Mouse (Mus musculus): ENCODE data around the gene Mpp1. TPM values are rescaled to one million over a fixed set of nuclear protein-coding genes. Genes with fewer than 3 reads are reported as not detected.
"Not testable (repeated sequence)": the region's sequence is repeated elsewhere in the genome, so short reads cannot be mapped to it uniquely, and the experiment has no call there.

Gene Mpp1
- 33.2 and 38.9 TPM in 2 replicates for polyA plus RNA-seq (2016; fragmentation: Nextera tagmentation; extraction: Ambion mirVana)

DNA sequence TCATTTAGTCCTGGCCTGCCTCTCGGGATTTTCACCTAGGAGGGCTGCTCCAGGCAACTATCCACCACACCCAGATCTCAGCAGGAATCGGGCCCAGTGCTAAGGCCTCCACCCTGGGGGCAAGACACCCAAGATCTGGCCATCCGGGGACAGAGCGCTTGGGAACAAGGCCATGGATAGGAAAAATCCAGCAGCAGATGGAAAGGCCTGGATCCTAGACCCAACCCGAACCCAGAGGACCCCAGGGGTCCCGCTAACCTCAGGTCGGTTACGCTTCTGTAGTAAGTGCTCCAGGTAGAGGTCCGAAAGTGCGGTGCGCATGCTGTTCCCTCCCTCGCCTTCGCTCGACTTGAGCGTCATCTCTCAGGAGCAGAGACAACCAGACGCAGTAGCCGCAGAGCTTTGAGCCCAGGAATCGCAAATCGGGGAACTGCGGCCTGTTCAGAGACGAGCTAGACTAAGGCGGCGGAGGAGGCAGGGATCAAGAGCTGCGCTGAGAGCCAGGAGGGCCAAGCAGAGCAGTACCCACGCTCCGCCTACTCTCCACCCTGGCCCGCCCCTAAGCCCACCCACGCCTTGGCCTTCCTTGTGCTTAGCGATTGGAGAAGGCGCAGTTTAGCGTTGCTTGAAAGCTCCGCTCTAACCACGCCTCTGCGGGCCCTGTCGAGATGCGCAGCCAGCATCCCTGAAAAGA is at the start of gene Mpp1:
Gene Mpp1 (minus strand): TSS at position 550 of the 694 bp plus-strand sequence.
- Histone ChIP-seq H3K27ac (peak within 1 kb of the TSS; percentile 41; the same call in 1 of the 2 replicates), H3K4me3 (replicated peaks) (peak within 1 kb of the TSS; percentile 49), H3K4me1 (replicated peaks) (no peaks in the 10 kb centered on the region), H3K4me2 (peak within 1 kb of the TSS; percentile 54), H3K36me3 (no peaks in the 10 kb centered on the region; the same call in 1 of the 2 replicates), H3K9me3 (no peaks in the 10 kb centered on the region), H3K9ac (replicated peaks) (peak within 1 kb of the TSS; percentile 58), H3K27me3 (no peaks in the 10 kb centered on the region)
- ATAC-seq (ENCODE audit: insufficient number of reproducible peaks, insufficient read depth, low FRiP score, low TSS enrichment, low read depth) = peak; percentile 99
- WGBS = 13% methylated on average over 36 of the region's 36 CpGs

DNA sequence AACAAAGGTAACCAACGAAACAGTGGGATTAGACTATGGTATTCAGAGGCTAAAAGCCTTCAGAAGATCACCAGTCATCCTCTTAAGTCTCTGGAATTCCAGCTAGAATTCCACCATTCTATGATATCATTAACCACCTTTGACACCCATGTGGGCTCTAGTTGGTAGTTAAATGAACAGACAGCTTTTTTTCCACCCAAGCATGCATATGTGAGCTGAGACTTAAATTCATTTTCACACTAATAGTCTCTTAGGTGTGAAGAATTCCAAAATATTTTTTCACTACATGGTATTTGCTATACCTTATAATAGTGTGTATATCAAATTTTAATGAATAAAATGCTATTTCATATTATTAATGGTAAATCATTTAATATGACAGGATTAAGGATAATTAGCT is 32.9 kb upstream of the Mpp1 start, which contains the start of gene Smim9:
Gene Smim9 (minus strand): TSS at position 101 of the 400 bp plus-strand sequence.
- Histone ChIP-seq H3K4me2 (no peak within 1 kb of the TSS), H3K9ac (replicated peaks) (no peak within 1 kb of the TSS), H3K36me3 (no peaks in the 10 kb centered on the region), H3K27me3 (no peaks in the 10 kb centered on the region), H3K4me3 (replicated peaks) (no peak within 1 kb of the TSS), H3K9me3 (no peaks in the 10 kb centered on the region), H3K27ac (no peak within 1 kb of the TSS), H3K4me1 (replicated peaks) (no peaks in the 10 kb centered on the region)
- ATAC-seq (ENCODE audit: insufficient number of reproducible peaks, insufficient read depth, low FRiP score, low TSS enrichment, low read depth) = no peak
- 80% methylated on average over 1 of the region's 1 CpGs for WGBS

DNA sequence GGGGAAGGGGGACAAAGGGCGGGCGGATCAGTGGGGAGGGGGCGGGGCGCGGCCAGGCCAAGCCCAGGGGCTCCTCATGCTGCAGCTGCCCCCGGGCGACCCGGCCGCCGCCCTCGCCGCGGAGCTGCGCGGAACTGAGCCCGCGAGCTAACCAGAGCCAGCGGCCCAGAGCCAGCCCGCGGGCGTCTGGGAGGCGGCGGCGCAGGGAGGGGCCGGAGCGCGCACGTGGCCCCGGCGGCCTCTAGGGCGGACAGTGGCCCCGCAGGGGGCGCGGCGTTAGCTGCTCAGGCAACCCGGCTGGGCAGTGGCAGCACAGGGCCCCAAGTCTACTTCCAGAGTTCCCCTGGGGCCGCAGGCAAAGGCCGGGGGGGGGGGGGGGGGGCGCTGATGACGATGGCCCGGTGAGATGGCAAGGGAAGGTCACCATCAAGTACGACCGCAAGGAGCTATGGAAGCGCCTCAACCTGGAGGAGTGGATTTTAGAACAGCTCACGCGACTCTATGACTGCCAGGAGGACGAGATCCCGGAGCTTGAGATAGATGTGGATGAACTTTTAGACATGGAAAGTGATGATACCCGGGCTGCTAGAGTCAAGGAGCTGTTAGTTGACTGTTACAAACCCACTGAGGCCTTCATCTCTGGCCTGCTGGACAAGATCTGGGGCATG is 24.9 kb upstream of the Mpp1 start:
- Histone ChIP-seq H3K9me3 (no peaks in the 10 kb centered on the region), H3K36me3 (no peaks in the 10 kb centered on the region), H3K4me2 (peak overlapping the region; percentile 58), H3K4me1 (replicated peaks) (no peaks in the 10 kb centered on the region), H3K27me3 (no peaks in the 10 kb centered on the region), H3K4me3 (replicated peaks) (peak overlapping the region; percentile 46), H3K9ac (replicated peaks) (peak overlapping the region; percentile 52), H3K27ac (no peak overlapping the region)
- WGBS = 15% methylated on average over 24 of the region's 49 CpGs
- ATAC-seq (ENCODE audit: insufficient number of reproducible peaks, insufficient read depth, low FRiP score, low TSS enrichment, low read depth) = no peak; the same call in 1 of the 2 replicates

DNA sequence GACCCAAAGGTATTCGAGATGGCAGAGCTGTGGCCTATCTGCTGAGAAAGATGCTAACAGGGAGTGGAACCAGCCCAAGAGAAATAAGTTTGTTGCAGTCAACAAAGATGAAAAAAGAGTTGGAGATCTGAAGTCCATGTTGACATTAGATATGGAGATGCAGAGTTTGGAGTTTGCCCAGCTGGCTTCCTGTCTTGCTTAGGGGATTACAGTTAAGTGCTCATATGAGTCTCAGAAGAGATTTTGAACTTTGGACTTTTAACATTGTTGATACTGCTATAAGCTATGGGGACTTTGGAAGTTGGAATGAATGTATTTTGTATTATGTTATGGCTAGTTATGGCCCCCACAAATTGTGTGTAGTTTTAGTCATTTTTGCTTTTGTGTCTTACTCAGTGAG is 21.4 kb upstream of the Mpp1 start:
- Histone ChIP-seq H3K9ac (replicated peaks) (no peak overlapping the region), H3K4me3 (replicated peaks) (no peak overlapping the region), H3K27ac (no peak overlapping the region), H3K4me2 (no peak overlapping the region), H3K4me1 (replicated peaks) (no peaks in the 10 kb centered on the region), H3K9me3 (no peaks in the 10 kb centered on the region), H3K36me3 (no peaks in the 10 kb centered on the region), H3K27me3 (no peaks in the 10 kb centered on the region)
- WGBS = 68% methylated on average over 1 of the region's 1 CpGs
- no peak for ATAC-seq (ENCODE audit: insufficient number of reproducible peaks, insufficient read depth, low FRiP score, low TSS enrichment, low read depth)

DNA sequence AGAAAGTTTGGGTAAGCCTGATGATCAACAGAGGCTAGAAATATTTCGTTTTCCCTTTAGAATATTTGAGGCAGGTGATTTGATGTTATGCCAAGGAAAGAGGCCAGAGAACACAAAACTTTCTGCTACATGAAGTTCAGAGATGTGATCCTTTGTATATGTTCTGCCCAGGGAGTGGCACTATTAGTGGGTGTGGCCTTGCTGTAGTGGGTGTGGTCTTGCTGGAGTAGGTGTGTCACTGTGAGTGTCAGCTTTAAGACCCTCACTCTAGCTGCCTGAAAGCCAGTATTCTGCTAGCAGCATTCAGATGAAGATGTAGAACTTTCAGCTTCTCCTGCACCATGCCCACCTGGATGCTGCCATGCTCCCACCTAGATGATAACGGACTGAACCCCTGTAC is 19.5 kb upstream of the Mpp1 start:
- Histone ChIP-seq H3K27me3 (no peaks in the 10 kb centered on the region), H3K4me3 (replicated peaks) (no peak overlapping the region), H3K4me1 (replicated peaks) (no peaks in the 10 kb centered on the region), H3K36me3 (no peaks in the 10 kb centered on the region), H3K9me3 (no peaks in the 10 kb centered on the region), H3K9ac (replicated peaks) (no peak overlapping the region), H3K27ac (no peak overlapping the region), H3K4me2 (no peak overlapping the region)
- no peak for ATAC-seq (ENCODE audit: insufficient number of reproducible peaks, insufficient read depth, low FRiP score, low TSS enrichment, low read depth)
- WGBS = 83% methylated on average over 2 of the region's 2 CpGs

DNA sequence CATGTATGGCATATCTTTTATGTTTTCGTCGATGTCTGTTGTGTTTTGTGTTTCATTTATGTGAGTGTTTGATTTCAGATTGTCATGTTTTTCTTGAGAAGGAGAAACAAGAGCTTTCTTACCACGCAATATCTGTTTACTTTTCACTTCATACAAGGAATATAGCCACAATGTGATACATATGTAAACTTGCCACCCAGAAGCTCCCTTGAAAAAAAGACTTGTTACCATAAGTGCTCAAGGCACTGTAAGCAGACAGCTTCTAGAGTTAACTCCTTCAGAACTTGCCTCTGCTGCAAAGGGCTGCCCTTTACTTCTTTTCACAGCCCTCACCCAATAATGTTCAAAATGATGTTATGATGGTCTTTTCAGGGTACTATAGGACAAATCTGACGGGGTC is 17.6 kb upstream of the Mpp1 start:
- H3K9me3 ChIP-seq = no peaks in the 10 kb centered on the region
- H3K27me3 ChIP-seq = no peaks in the 10 kb centered on the region
- ATAC-seq (ENCODE audit: insufficient number of reproducible peaks, insufficient read depth, low FRiP score, low TSS enrichment, low read depth) = no peak
- no peak overlapping the region for H3K4me3 ChIP-seq (replicated peaks)
- H3K36me3 ChIP-seq = no peaks in the 10 kb centered on the region
- 78% methylated on average over 4 of the region's 4 CpGs for WGBS
- no peak overlapping the region for H3K9ac ChIP-seq (replicated peaks)
- H3K27ac ChIP-seq = no peak overlapping the region
- H3K4me1 ChIP-seq (replicated peaks) = no peaks in the 10 kb centered on the region
- no peak overlapping the region for H3K4me2 ChIP-seq

DNA sequence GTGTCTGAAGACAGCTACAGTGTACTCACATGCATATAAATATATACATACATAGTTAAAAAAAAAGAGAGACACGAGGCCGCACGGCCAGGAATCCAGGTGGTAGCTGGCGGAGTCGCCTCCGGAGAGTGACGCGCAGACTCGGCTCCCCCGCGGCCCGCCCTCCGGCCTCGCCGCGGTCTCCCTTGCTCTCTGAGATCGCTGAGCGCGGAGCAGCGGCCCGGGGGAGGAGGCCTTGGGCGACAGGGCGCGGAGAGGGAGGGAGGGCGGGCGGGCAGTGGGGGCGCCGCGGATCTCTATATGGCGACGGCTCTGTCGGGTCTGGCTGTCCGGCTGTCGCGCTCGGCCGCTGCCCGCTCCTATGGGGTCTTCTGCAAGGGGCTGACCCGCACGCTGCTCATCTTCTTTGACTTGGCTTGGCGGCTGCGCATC is 12.3 kb upstream of the Mpp1 start:
- not testable (repeated sequence) for H3K36me3 ChIP-seq; H3K27ac ChIP-seq; H3K27me3 ChIP-seq; H3K9me3 ChIP-seq; H3K4me1 ChIP-seq (replicated peaks)
- Histone ChIP-seq H3K4me2 (peak overlapping the region; percentile 55), H3K4me3 (replicated peaks) (peak overlapping the region; percentile 38), H3K9ac (replicated peaks) (peak overlapping the region; percentile 45)
- ATAC-seq (ENCODE audit: insufficient number of reproducible peaks, insufficient read depth, low FRiP score, low TSS enrichment, low read depth) = 0 out of 2 replicates have a peak, but pooled peaks have one; percentile 26
- 5% methylated on average over 19 of the region's 42 CpGs for WGBS

DNA sequence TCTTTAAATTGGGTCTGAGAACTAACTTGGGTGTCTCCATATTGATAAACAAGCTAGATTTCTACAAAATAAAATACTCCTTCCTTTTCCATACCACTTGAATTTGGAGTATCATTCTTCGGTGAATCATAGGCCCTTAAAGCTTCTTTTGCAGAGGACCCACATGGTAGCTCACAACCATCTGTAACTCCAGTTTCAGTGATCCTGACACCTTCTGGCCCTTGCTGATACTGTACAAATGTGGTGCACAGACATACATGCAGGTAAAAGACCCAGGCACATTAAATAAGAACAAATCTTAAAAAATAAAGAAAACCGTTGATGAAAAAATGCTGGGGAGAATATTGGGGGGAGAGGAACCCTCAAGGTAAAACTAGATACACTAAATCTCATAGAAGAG is 7.4 kb upstream of the Mpp1 start:
- WGBS = 88% methylated on average over 2 of the region's 2 CpGs
- Histone ChIP-seq H3K4me3 (replicated peaks) (no peak overlapping the region), H3K4me2 (no peak overlapping the region), H3K27ac (no peak overlapping the region), H3K36me3 (no peaks in the 10 kb centered on the region), H3K27me3 (no peaks in the 10 kb centered on the region), H3K9me3 (no peaks in the 10 kb centered on the region), H3K4me1 (replicated peaks) (no peaks in the 10 kb centered on the region), H3K9ac (replicated peaks) (no peak overlapping the region)
- ATAC-seq (ENCODE audit: insufficient number of reproducible peaks, insufficient read depth, low FRiP score, low TSS enrichment, low read depth) = no peak

DNA sequence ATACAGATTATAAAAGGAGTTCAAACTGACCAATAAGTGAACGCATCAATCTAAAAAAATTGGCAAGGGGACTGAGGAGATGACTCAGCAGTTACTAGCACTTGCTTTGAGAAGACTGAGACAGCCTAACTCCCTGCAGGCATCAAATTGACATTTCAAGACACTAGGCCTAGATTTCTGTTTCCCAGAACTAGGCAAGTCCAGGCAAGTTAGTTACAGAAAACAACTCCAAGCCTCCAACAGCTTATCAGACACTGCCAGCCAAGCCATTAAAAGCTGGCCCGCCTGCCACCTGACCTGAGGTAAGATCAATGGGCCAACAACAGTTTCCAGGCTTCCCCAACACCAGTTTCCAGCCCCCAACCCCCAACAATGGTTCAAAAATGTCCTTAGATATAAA is 6.9 kb upstream of the Mpp1 start:
- no peaks in the 10 kb centered on the region for H3K4me1 ChIP-seq (replicated peaks)
- H3K4me2 ChIP-seq = no peak overlapping the region
- 83% methylated on average over 2 of the region's 2 CpGs for WGBS
- no peak overlapping the region for H3K9ac ChIP-seq (replicated peaks)
- no peak for ATAC-seq (ENCODE audit: insufficient number of reproducible peaks, insufficient read depth, low FRiP score, low TSS enrichment, low read depth)
- no peak overlapping the region for H3K4me3 ChIP-seq (replicated peaks)
- no peaks in the 10 kb centered on the region for H3K36me3 ChIP-seq
- H3K9me3 ChIP-seq = no peaks in the 10 kb centered on the region
- H3K27ac ChIP-seq = no peak overlapping the region
- H3K27me3 ChIP-seq = no peaks in the 10 kb centered on the region

DNA sequence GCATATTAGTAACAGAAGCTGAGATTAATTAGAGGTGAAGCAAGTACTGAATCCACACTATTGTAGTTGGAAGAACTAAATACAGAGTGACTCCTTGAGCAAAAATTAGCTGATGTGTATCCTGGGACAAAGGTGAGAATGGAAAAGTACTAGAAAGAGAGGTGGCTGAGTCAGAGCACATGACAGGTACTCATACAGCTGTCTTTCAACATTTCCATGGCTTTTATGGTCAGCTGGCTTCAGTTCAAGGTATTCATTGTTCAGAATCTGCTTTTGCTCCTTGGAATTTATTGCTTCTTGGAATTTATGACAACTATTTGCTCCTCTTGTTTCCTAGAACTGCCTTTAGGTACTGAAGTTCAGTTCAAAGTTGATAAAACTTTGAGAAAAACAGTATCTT is 6.1 kb upstream of the Mpp1 start:
- Histone ChIP-seq H3K4me1 (replicated peaks) (no peaks in the 10 kb centered on the region), H3K27me3 (no peaks in the 10 kb centered on the region)

DNA sequence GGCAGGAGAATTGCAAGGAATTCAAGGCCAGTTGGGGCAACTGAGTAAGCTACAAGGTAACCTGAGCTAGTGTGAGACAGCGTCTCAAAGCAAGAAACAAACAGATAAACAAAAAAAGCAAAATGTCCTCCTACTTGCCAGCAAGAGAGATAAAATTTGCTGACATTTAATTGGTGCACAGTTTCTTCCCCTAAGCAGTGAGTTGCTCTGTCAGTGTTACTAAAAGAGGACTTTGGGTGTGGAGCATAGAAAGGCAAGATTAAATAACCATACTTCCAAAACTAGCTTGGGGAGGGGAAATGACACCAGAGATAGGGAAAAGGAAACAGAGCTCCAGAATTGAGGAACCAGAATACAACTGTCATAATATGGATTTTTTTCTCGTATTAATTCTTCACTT is 1.3 kb downstream of the Mpp1 start:
- Histone ChIP-seq H3K27me3 (no peaks in the 10 kb centered on the region), H3K9ac (replicated peaks) (no peak overlapping the region), H3K4me2 (no peak overlapping the region), H3K27ac (no peak overlapping the region), H3K4me3 (replicated peaks) (no peak overlapping the region), H3K36me3 (peaks cover 4% of the 10 kb centered on the region; the same call in 1 of the 2 replicates), H3K4me1 (replicated peaks) (no peaks in the 10 kb centered on the region), H3K9me3 (no peaks in the 10 kb centered on the region)
- no peak for ATAC-seq (ENCODE audit: insufficient number of reproducible peaks, insufficient read depth, low FRiP score, low TSS enrichment, low read depth)
- 77% methylated on average over 2 of the region's 2 CpGs for WGBS

More for the DNA sequence above, 6.1 kb upstream of the Mpp1 start:
- Histone ChIP-seq H3K36me3 (no peaks in the 10 kb centered on the region), H3K9ac (replicated peaks) (no peak overlapping the region), H3K4me3 (replicated peaks) (no peak overlapping the region), H3K9me3 (no peaks in the 10 kb centered on the region), H3K27ac (no peak overlapping the region), H3K4me2 (no peak overlapping the region)
- ATAC-seq (ENCODE audit: insufficient number of reproducible peaks, insufficient read depth, low FRiP score, low TSS enrichment, low read depth) = no peak

Measured in limb, embryonic 12.5 days (tissue).